Mouse (Mus musculus) erythroblast, embryonic 14.5 days (primary cell): Measurements from ENCODE around the gene Sept1.

Experiments
- GATA1 ChIP-seq: IDR thresholded peaks from 2 replicates; pipeline ENCODE4 v1.6.1; 2012; ENCODE audit warnings: low read length, inconsistent platforms, mixed read lengths
- TAL1 ChIP-seq: IDR thresholded peaks from 3 replicates; pipeline ENCODE4 v1.6.1; 2012; ENCODE audit warnings: low read length, inconsistent platforms, mixed read lengths

DNA sequence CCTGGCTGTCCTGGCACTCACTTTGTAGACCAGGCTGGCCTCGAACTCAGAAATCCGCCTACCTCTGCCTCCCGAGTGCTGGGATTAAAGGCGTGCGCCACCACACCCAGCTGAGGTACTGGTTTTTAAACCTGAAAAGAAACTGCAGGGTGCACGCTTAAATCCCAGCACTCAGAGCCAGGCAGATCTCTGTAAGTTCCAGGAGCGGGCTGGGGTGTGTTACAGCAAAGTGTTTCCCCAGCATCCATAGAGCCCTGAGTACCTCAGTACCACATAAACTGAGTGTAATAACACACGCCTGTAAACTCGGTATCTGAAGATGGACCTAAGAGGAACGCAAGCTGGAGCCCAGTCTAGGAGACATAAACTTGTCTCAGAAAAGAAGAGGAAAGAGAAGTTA is 45.6 kb downstream of the Sept1 start:
- TF ChIP-seq GATA1 (no peak), TAL1 (no peak)
